Mouse (Mus musculus) ovary, adult 10 weeks (tissue): Measurements from ENCODE around the gene Rrp15. TPM values are rescaled to one million over a fixed set of nuclear protein-coding genes. Genes with fewer than 3 reads are reported as not detected.

ENCODE experiments used
- polyA plus RNA-seq: library from polyadenylated mRNA; stranded (reverse); fragments of 350-450 nt; fragmentation: Illumina TruSeq; extraction: RNeasy Lipid Tissue Mini Kit (QIAGEN cat#74804); gene quantifications from one replicate; pipeline ENCODE4 v1.2.3, GENCODE M21; 2014

Rrp15 gene
- 20.9 TPM for polyA plus RNA-seq

GRCm38 (mm10) chr1:186748724-186749653 is at the start of gene Rrp15:
TSS of gene Rrp15 (minus strand) at chr1:186749358.

GRCm38 (mm10) chr1:186705915-186706248 is 43.3 kb downstream of the Rrp15 start, which contains the start of gene Tgfb2:
TSS of gene Tgfb2 (minus strand) at chr1:186705989.

Other genes with a start within 250 kb of the Rrp15 start
- 26.1 TPM for gene Tgfb2, start 43.4 kb downstream of the Rrp15 start, polyA plus RNA-seq
- gene D1Pas1, start 218.1 kb upstream of the Rrp15 start, polyA plus RNA-seq, result not detected